10 mouse cellular contexts compared by ENCODE assay signal in genomic region chr19:10952021-10952939, GRCm38 (mm10). TPM values are rescaled to one million over a fixed set of nuclear protein-coding genes. Genes with fewer than 3 reads are reported as not detected.
DNase-seq lines count a peak whose midpoint lies in the region; ATAC-seq and TF ChIP-seq lines count a peak whose summit lies in the region.
"Had no signal": no experiment of that assay in that cellular context is flagged by ENCODE, and none has a peak within 500 bp of the region (broad histone marks: within the 10 kb centered on the region; RNA-seq: fewer than 3 reads in every experiment).

No protein-coding gene starts in this region.

- H3K36me3 ChIP-seq in forebrain, postnatal 0 days (ENCODE audit: insufficient read depth) = no peaks in the 10 kb centered on the region
- H3K36me3 ChIP-seq in forebrain, embryonic 13.5 days (ENCODE audit: poor library complexity, severe bottlenecking) = no peaks in the 10 kb centered on the region
- no peaks in the 10 kb centered on the region for H3K36me3 ChIP-seq in heart, embryonic 11.5 days (ENCODE audit: control insufficient read depth, insufficient read depth, low read length)
- H3K36me3 ChIP-seq in myocyte (ENCODE audit: control insufficient read depth, insufficient read depth) = no peaks in the 10 kb centered on the region

- peaks cover 14% of the 10 kb centered on the region for H3K79me2 ChIP-seq in myocyte (ENCODE audit: control insufficient read depth, insufficient read depth)

- no peaks in the 10 kb centered on the region for H3K9me3 ChIP-seq in forebrain, postnatal 0 days (ENCODE audit: low read length)
- no peaks in the 10 kb centered on the region for H3K9me3 ChIP-seq in forebrain, embryonic 13.5 days (replicated peaks)
- H3K9me3 ChIP-seq in heart, embryonic 11.5 days (replicated peaks; ENCODE audit: control insufficient read depth, low read length) = no peaks in the 10 kb centered on the region

- no peak overlapping the region for H3K9ac ChIP-seq in forebrain, postnatal 0 days
- no peak overlapping the region for H3K9ac ChIP-seq in forebrain, embryonic 13.5 days
- no peak overlapping the region for H3K9ac ChIP-seq in heart, embryonic 11.5 days (ENCODE audit: low read depth, low read length)

- TF ChIP-seq POLR2A in brain, embryonic 14.5 days (IDR thresholded peaks at IDR 0.05; ENCODE audit: borderline replicate concordance, extremely low read depth, insufficient read depth, insufficient read length, poor library complexity, severe bottlenecking) = no peak
- TF ChIP-seq POLR2A in myocyte (IDR thresholded peaks at IDR 0.05; ENCODE audit: insufficient read length, low read depth) = no peak
- no peak for TF ChIP-seq POLR2A in cerebellum, adult 2 months (IDR thresholded peaks at IDR 0.05; ENCODE audit: borderline replicate concordance, insufficient read depth, low read length)

- no peak overlapping the region for H3K4me3 ChIP-seq in forebrain, postnatal 0 days (ENCODE audit: low read depth, low read length)
- H3K4me3 ChIP-seq in forebrain, embryonic 13.5 days = no peak overlapping the region
- H3K4me3 ChIP-seq in heart, embryonic 11.5 days (ENCODE audit: low read depth, low read length) = no peak overlapping the region
- H3K4me3 ChIP-seq in myocyte = no peak overlapping the region
- H3K4me3 ChIP-seq in cerebellum, adult 2 months (replicated peaks; ENCODE audit: insufficient read depth, low read depth, low read length) = no peak overlapping the region

- peaks cover 15% of the 10 kb centered on the region for H3K4me1 ChIP-seq in forebrain, postnatal 0 days (ENCODE audit: insufficient read depth)
- peaks cover 17% of the 10 kb centered on the region for H3K4me1 ChIP-seq in forebrain, embryonic 13.5 days
- peaks cover 19% of the 10 kb centered on the region for H3K4me1 ChIP-seq in heart, embryonic 11.5 days (ENCODE audit: control insufficient read depth, insufficient read depth, low read length)
- peaks cover 8% of the 10 kb centered on the region for H3K4me1 ChIP-seq in cerebellum, adult 2 months (ENCODE audit: control insufficient read depth, insufficient read depth, low read length)

- no peak overlapping the region for H3K4me2 ChIP-seq in forebrain, postnatal 0 days (ENCODE audit: low read depth)
- H3K4me2 ChIP-seq in forebrain, embryonic 13.5 days = no peak overlapping the region
- peak overlapping the region; percentile 34 for H3K4me2 ChIP-seq in heart, embryonic 11.5 days
- H3K4me2 ChIP-seq in myocyte (ENCODE audit: low read depth) = peak overlapping the region; percentile 72

- H3K27ac ChIP-seq in forebrain, postnatal 0 days (ENCODE audit: low read depth, low read length) = no peak overlapping the region
- no peak overlapping the region for H3K27ac ChIP-seq in forebrain, embryonic 13.5 days
- peak overlapping the region; percentile 52 for H3K27ac ChIP-seq in heart, embryonic 11.5 days (ENCODE audit: low read depth, low read length)
- H3K27ac ChIP-seq in cerebellum, adult 2 months (ENCODE audit: insufficient read depth, low read length) = no peak overlapping the region

- peak; percentile 9; the same call in 1 of the 2 replicates for ATAC-seq in forebrain, postnatal 0 days
- ATAC-seq in forebrain, embryonic 13.5 days = no peak
- ATAC-seq in heart, embryonic 11.5 days (replicated peaks; ENCODE audit: insufficient number of reproducible peaks, low FRiP score, low TSS enrichment) = no peak

- TF ChIP-seq CTCF in forebrain, postnatal 0 days (IDR thresholded peaks at IDR 0.05; ENCODE audit: low read depth) = no peak
- no peak for TF ChIP-seq CTCF in brain, embryonic 14.5 days (IDR thresholded peaks at IDR 0.05; ENCODE audit: borderline replicate concordance, extremely low read depth, insufficient read depth, insufficient read length)
- no peak for TF ChIP-seq CTCF in cerebellum, adult 2 months (IDR thresholded peaks at IDR 0.05; ENCODE audit: borderline replicate concordance, insufficient read depth, low read depth, low read length)

- WGBS in forebrain, postnatal 0 days = 66% methylated on average over 11 of the region's 11 CpGs
- 75% methylated on average over 11 of the region's 11 CpGs for WGBS in forebrain, embryonic 13.5 days
- 48% methylated on average over 11 of the region's 11 CpGs for WGBS in heart, embryonic 11.5 days (ENCODE audit: insufficient replicate concordance)
- 12% methylated on average over 11 of the region's 11 CpGs for WGBS in cerebellum, adult 2 months

- no peak overlapping the region for H3ac ChIP-seq in myocyte (ENCODE audit: control insufficient read depth, insufficient read length)

- DNase-seq in forebrain, postnatal 0 days = no peak
- peak; percentile 65 for DNase-seq in brain, embryonic 14.5 days (ENCODE audit: low read depth)
- peak; percentile 82 for DNase-seq in kidney, postnatal 10 days
- no peak for DNase-seq in ovary, postnatal 14 days (ENCODE audit: low spot score)
- DNase-seq in cerebellum, adult 2 months = no peak

- H3K27me3 ChIP-seq in forebrain, postnatal 0 days (ENCODE audit: insufficient read depth, low read length) = no peaks in the 10 kb centered on the region
- no peaks in the 10 kb centered on the region for H3K27me3 ChIP-seq in forebrain, embryonic 13.5 days
- no peaks in the 10 kb centered on the region for H3K27me3 ChIP-seq in heart, embryonic 11.5 days (ENCODE audit: control insufficient read depth, insufficient read depth, low read length)
- no peaks in the 10 kb centered on the region for H3K27me3 ChIP-seq in myocyte (ENCODE audit: control insufficient read depth, insufficient read depth, insufficient read length)
- H3K27me3 ChIP-seq in cerebellum, adult 2 months (ENCODE audit: control insufficient read depth, insufficient read depth, low read length) = no peaks in the 10 kb centered on the region

TF ChIP-seq in myocyte, 11 proteins besides CTCF, POLR2A, EP300 and RAD21:
- TF ChIP-seq SRF (IDR thresholded peaks at IDR 0.05; ENCODE audit: control insufficient read depth, insufficient read length, low read depth) (no peak), MYOG (IDR thresholded peaks at IDR 0.05; ENCODE audit: control insufficient read depth in 1 of 3, insufficient read depth in 1 of 3, insufficient read length in 2 of 3, low read depth in 2 of 3) (peak in 2 of 3 experiments; percentile 80 to 82), MYOD1 (IDR thresholded peaks at IDR 0.05; ENCODE audit: control insufficient read depth in 1 of 3, insufficient read length in 2 of 3, low read depth in 2 of 3) (peak; percentile 54 to 77 (median 56))

RNA-seq across cellular contexts. Expression of gene Ccdc86, which starts 3.2 kb away (rescaled TPM):
- total RNA-seq in forebrain, postnatal 0 days (2014; rRNA removed) = 6.2 and 6.8 TPM in 2 replicates
- polyA plus RNA-seq in forebrain, postnatal 0 days (2015; fragmentation: Nextera tagmentation; extraction: Ambion mirVana) = 12.7 and 16.6 TPM in 2 replicates
- 21.2 and 22.9 TPM in 2 replicates for polyA plus RNA-seq in forebrain, embryonic 13.5 days (2015; fragmentation: Nextera tagmentation; extraction: Ambion mirVana)
- 6.2 and 6.3 TPM in 2 replicates for polyA plus RNA-seq in brain, embryonic 14.5 days (2012; rRNA removed)
- polyA plus RNA-seq in heart, embryonic 11.5 days (2014; fragmentation: Nextera tagmentation; extraction: Ambion mirVana) = 17.7 and 18.9 TPM in 2 replicates
- 33.1 TPM for polyA plus RNA-seq in myocyte (2012; fragmentation: generic; extraction: Trizol)
- 4.9 and 5.3 TPM in 2 replicates for polyA plus RNA-seq in cerebellum, adult 2 months (2012; rRNA removed)

RNA-seq across cellular contexts. Expression of gene Ptgdr2, which starts 15.3 kb away (rescaled TPM):
- 0.57 and 0.77 TPM in 2 replicates for total RNA-seq in forebrain, postnatal 0 days (2014; rRNA removed)
- 0.05 and 0.10 TPM in 2 replicates for polyA plus RNA-seq in forebrain, postnatal 0 days (2015; fragmentation: Nextera tagmentation; extraction: Ambion mirVana)
- polyA plus RNA-seq in forebrain, embryonic 13.5 days (2015; fragmentation: Nextera tagmentation; extraction: Ambion mirVana) = 0.06 and 0.17 TPM in 2 replicates
- 0.30 and 0.44 TPM in 2 replicates for polyA plus RNA-seq in brain, embryonic 14.5 days (2012; rRNA removed)
- 0.27 TPM in 2 replicates for polyA plus RNA-seq in heart, embryonic 11.5 days (2014; fragmentation: Nextera tagmentation; extraction: Ambion mirVana)
- 0.10 TPM for polyA plus RNA-seq in myocyte (2012; fragmentation: generic; extraction: Trizol)
- polyA plus RNA-seq in cerebellum, adult 2 months (2012; rRNA removed) = 0.06 and 0.10 TPM in 2 replicates

RNA-seq across cellular contexts. Expression of gene Ms4a10, which starts 22.2 kb away (rescaled TPM):
- not detected in 2 replicates for total RNA-seq in forebrain, postnatal 0 days (2014; rRNA removed)
- polyA plus RNA-seq in forebrain, postnatal 0 days (2015; fragmentation: Nextera tagmentation; extraction: Ambion mirVana) = not detected in 2 replicates
- polyA plus RNA-seq in forebrain, embryonic 13.5 days (2015; fragmentation: Nextera tagmentation; extraction: Ambion mirVana) = not detected in 2 replicates
- polyA plus RNA-seq in brain, embryonic 14.5 days (2012; rRNA removed) = not detected in 2 replicates
- not detected in 2 replicates for polyA plus RNA-seq in heart, embryonic 11.5 days (2014; fragmentation: Nextera tagmentation; extraction: Ambion mirVana)
- polyA plus RNA-seq in myocyte (2012; fragmentation: generic; extraction: Trizol) = 0.30 TPM
- not detected in 2 replicates for polyA plus RNA-seq in cerebellum, adult 2 months (2012; rRNA removed)
- polyA plus RNA-seq: neural tube, embryonic 14.5 days had no signal

RNA-seq across cellular contexts. Expression of gene Zp1, which starts 31.8 kb away (rescaled TPM):
- 0.10 and 0.23 TPM in 2 replicates for total RNA-seq in forebrain, postnatal 0 days (2014; rRNA removed)
- polyA plus RNA-seq in forebrain, postnatal 0 days (2015; fragmentation: Nextera tagmentation; extraction: Ambion mirVana) = 0.59 and 0.68 TPM in 2 replicates
- not detected in 2 replicates for polyA plus RNA-seq in forebrain, embryonic 13.5 days (2015; fragmentation: Nextera tagmentation; extraction: Ambion mirVana)
- 0.13 and 0.16 TPM in 2 replicates for polyA plus RNA-seq in brain, embryonic 14.5 days (2012; rRNA removed)
- polyA plus RNA-seq in heart, embryonic 11.5 days (2014; fragmentation: Nextera tagmentation; extraction: Ambion mirVana) = not detected in 2 replicates
- polyA plus RNA-seq in myocyte (2012; fragmentation: generic; extraction: Trizol) = 0.05 TPM
- polyA plus RNA-seq in cerebellum, adult 2 months (2012; rRNA removed) = 0.05 TPM in 1 of 2 replicates, not detected in the other
- polyA plus RNA-seq: neural tube, embryonic 14.5 days had no signal

RNA-seq across cellular contexts. Expression of gene Ms4a15, which starts 40.8 kb away (rescaled TPM):
- 2.1 and 3.2 TPM in 2 replicates for total RNA-seq in forebrain, postnatal 0 days (2014; rRNA removed)
- polyA plus RNA-seq in forebrain, postnatal 0 days (2015; fragmentation: Nextera tagmentation; extraction: Ambion mirVana) = 3.0 and 4.8 TPM in 2 replicates
- not detected in 2 replicates for polyA plus RNA-seq in forebrain, embryonic 13.5 days (2015; fragmentation: Nextera tagmentation; extraction: Ambion mirVana)
- not detected in 2 replicates for polyA plus RNA-seq in brain, embryonic 14.5 days (2012; rRNA removed)
- 0.17 TPM in 1 of 2 replicates, not detected in the other for polyA plus RNA-seq in heart, embryonic 11.5 days (2014; fragmentation: Nextera tagmentation; extraction: Ambion mirVana)
- not detected for polyA plus RNA-seq in myocyte (2012; fragmentation: generic; extraction: Trizol)
- polyA plus RNA-seq in cerebellum, adult 2 months (2012; rRNA removed) = 0.05 and 0.08 TPM in 2 replicates
- total RNA-seq: gastrocnemius, postnatal 4 days had no signal
- polyA plus RNA-seq: neural tube, embryonic 14.5 days had no signal

Comparison
In these comparisons a context has a peak if more than half of its experiments do, and no peak if none do; other contexts are left out.
1. DNase-seq: peak in brain, embryonic 14.5 days (single experiment) and kidney, postnatal 10 days (single experiment); none in forebrain, postnatal 0 days (single experiment), ovary, postnatal 14 days (single experiment) and cerebellum, adult 2 months (0 of 2).
2. H3K4me2 ChIP-seq: peak in heart, embryonic 11.5 days (single experiment) and myocyte (single experiment); none in forebrain, postnatal 0 days (single experiment) and forebrain, embryonic 13.5 days (single experiment).